ENCODE assay signal across 9 mouse cellular contexts in the genomic region with DNA sequence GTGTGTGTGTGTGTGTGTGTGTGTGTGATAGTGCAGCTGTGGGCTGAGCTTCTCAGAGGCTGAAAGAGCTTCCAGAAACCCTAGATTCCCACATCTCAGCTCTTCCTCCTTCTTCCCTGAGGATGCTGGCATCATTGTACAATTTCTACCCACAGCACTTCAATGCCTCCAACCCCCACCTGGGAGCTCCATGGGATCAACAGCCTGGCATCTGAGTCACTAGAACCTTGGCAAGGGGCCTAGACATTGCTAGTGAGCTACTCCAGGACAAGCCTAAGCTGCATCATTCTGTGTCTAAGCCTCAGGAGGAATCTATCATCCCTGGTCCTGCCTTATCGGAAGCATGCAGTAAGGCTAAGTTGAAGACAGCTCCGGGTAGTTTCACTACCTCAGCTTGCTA.
DNase-seq lines count a peak whose midpoint lies in the region.
"Had no signal": no experiment of that assay in that cellular context is flagged by ENCODE, and none has a peak within 500 bp of the region (broad histone marks: within the 10 kb centered on the region; RNA-seq: fewer than 3 reads in every experiment).

No protein-coding gene starts in this region.

- DNase-seq in adrenal gland, adult (ENCODE audit: inconsistent age in 2 of 2, low spot score in 1 of 2): peak; percentile 33 to 71
- DNase-seq in adrenal gland, adult 18-20 months (ENCODE audit: low spot score in 2 of 2): no peak
- DNase-seq in right cerebral cortex, adult 18-20 months: peak; percentile 86
- no peak for DNase-seq in right cerebral cortex, postnatal 4 days
- DNase-seq in layer of hippocampus, adult 8-10 months (ENCODE audit: low spot score in 2 of 2): peak; percentile 54 to 70
- no peak for DNase-seq in gastrocnemius, postnatal 4 days (ENCODE audit: low spot score in 2 of 2)
- DNase-seq in lung, postnatal 4 days: no peak
- no peak for DNase-seq in thymus, postnatal 25 days
- DNase-seq: kidney, postnatal 25 days had no signal

Comparison
In these comparisons a context has a peak if more than half of its experiments do, and no peak if none do; other contexts are left out.
1. DNase-seq: peak in adrenal gland, adult (2 of 2), right cerebral cortex, adult 18-20 months (single experiment) and layer of hippocampus, adult 8-10 months (2 of 2); none in adrenal gland, adult 18-20 months (0 of 2), right cerebral cortex, postnatal 4 days (single experiment), gastrocnemius, postnatal 4 days (0 of 2), lung, postnatal 4 days (0 of 2) and thymus, postnatal 25 days (single experiment).